In genomic region chr6:21629989-21630388, GRCm38 (mm10) we compare ENCODE assay signal across 31 mouse cellular contexts.
"Had no signal": no experiment of that assay in that cellular context is flagged by ENCODE, and none has a peak within 500 bp of the region (broad histone marks: within the 10 kb centered on the region; RNA-seq: fewer than 3 reads in every experiment).

No protein-coding gene starts in this region.

- H3K4me1 ChIP-seq: limb, embryonic 10.5 days; limb, embryonic 12.5 days; limb, embryonic 13.5 days; limb, embryonic 15.5 days; liver, embryonic 12.5 days; liver, embryonic 13.5 days; liver, embryonic 15.5 days; lung, embryonic 15.5 days; megakaryocyte, embryonic 14.5 days; midbrain, embryonic 12.5 days; midbrain, embryonic 13.5 days; midbrain, embryonic 15.5 days; neural tube, embryonic 12.5 days had no signal

- H3K27ac ChIP-seq: limb, embryonic 10.5 days; limb, embryonic 12.5 days; limb, embryonic 13.5 days; limb, embryonic 15.5 days; liver, embryonic 12.5 days; liver, embryonic 13.5 days; liver, embryonic 14.5 days; liver, embryonic 15.5 days; lung, embryonic 15.5 days; macrophage; midbrain, embryonic 10.5 days; midbrain, embryonic 12.5 days; midbrain, embryonic 13.5 days; midbrain, embryonic 15.5 days; neural tube, embryonic 12.5 days had no signal

- H3K9ac ChIP-seq: limb, embryonic 12.5 days; limb, embryonic 13.5 days; limb, embryonic 15.5 days; liver, embryonic 12.5 days; liver, embryonic 13.5 days; liver, embryonic 14.5 days; liver, embryonic 15.5 days; liver, postnatal 0 days; lung, embryonic 14.5 days; lung, embryonic 15.5 days; midbrain, embryonic 12.5 days; midbrain, embryonic 13.5 days; midbrain, embryonic 15.5 days; neural tube, embryonic 12.5 days had no signal

- H3K9me3 ChIP-seq: limb, embryonic 10.5 days; limb, embryonic 12.5 days; limb, embryonic 13.5 days; limb, embryonic 15.5 days; liver, embryonic 12.5 days; liver, embryonic 13.5 days; liver, embryonic 15.5 days; lung, embryonic 15.5 days; megakaryocyte, embryonic 14.5 days; midbrain, embryonic 10.5 days; midbrain, embryonic 12.5 days; midbrain, embryonic 13.5 days; midbrain, embryonic 15.5 days; neural tube, embryonic 12.5 days had no signal

- H3K36me3 ChIP-seq: limb, embryonic 10.5 days; limb, embryonic 12.5 days; limb, embryonic 13.5 days; limb, embryonic 15.5 days; liver, embryonic 12.5 days; liver, embryonic 13.5 days; liver, embryonic 15.5 days; lung, embryonic 15.5 days; midbrain, embryonic 10.5 days; midbrain, embryonic 12.5 days; midbrain, embryonic 13.5 days; midbrain, embryonic 15.5 days; neural tube, embryonic 12.5 days had no signal

- H3K27me3 ChIP-seq: limb, embryonic 12.5 days; limb, embryonic 13.5 days; limb, embryonic 15.5 days; liver, embryonic 12.5 days; liver, embryonic 13.5 days; liver, embryonic 15.5 days; lung, embryonic 15.5 days; megakaryocyte, embryonic 14.5 days; midbrain, embryonic 12.5 days; midbrain, embryonic 13.5 days; midbrain, embryonic 15.5 days; neural tube, embryonic 12.5 days had no signal

- DNase-seq: left cerebral cortex, postnatal 4 days; liver; liver, embryonic 13.5 days; liver, postnatal 0 days; lung, adult 18-20 months; lung, adult 2 months; lung, embryonic 14.5 days; lung, postnatal 10 days; lung, postnatal 14 days; lung, postnatal 36 days; lung, postnatal 4 days; midbrain, embryonic 14.5 days had no signal

- H3K4me2 ChIP-seq: limb, embryonic 12.5 days; limb, embryonic 13.5 days; limb, embryonic 15.5 days; liver, embryonic 11.5 days; liver, embryonic 12.5 days; liver, embryonic 13.5 days; liver, embryonic 15.5 days; lung, embryonic 14.5 days; lung, embryonic 15.5 days; midbrain, embryonic 11.5 days; midbrain, embryonic 12.5 days; midbrain, embryonic 13.5 days; midbrain, embryonic 15.5 days; neural tube, embryonic 12.5 days had no signal

- ATAC-seq: liver, embryonic 12.5 days; liver, postnatal 0 days; lung, postnatal 0 days; midbrain, embryonic 13.5 days; midbrain, embryonic 15.5 days; midbrain, embryonic 16.5 days had no signal

- H3K4me3 ChIP-seq: limb, embryonic 10.5 days; limb, embryonic 12.5 days; limb, embryonic 13.5 days; limb, embryonic 15.5 days; liver, embryonic 12.5 days; liver, embryonic 13.5 days; liver, embryonic 15.5 days; lung, embryonic 15.5 days; megakaryocyte, embryonic 14.5 days; midbrain, embryonic 10.5 days; midbrain, embryonic 12.5 days; midbrain, embryonic 13.5 days; midbrain, embryonic 15.5 days; neural tube, embryonic 12.5 days had no signal
